Mouse (Mus musculus) olfactory bulb, adult 2 months (tissue): ENCODE measurements at regions not wholly inside any gene's neighbourhood (a gene's known extent, or its start where the extent isn't known, plus 50 kb on each side); places are given as distances from the start of the nearest gene placed in this dataset.

Experiments used
- CTCF ChIP-seq: fragments of 200-500 bp; IDR thresholded peaks from 2 replicates; pipeline ENCODE4 v1.5.1; 2012; ENCODE audit warnings: low read depth, mild to moderate bottlenecking, low read length, moderate library complexity; ENCODE audit not compliant: insufficient read depth
- POLR2A ChIP-seq: fragments of 200-500 bp; IDR thresholded peaks from 2 replicates; pipeline ENCODE4 v1.6.1; 2012; ENCODE audit warnings: mild to moderate bottlenecking, low read depth, low read length, moderate library complexity; ENCODE audit not compliant: insufficient read depth

DNA sequence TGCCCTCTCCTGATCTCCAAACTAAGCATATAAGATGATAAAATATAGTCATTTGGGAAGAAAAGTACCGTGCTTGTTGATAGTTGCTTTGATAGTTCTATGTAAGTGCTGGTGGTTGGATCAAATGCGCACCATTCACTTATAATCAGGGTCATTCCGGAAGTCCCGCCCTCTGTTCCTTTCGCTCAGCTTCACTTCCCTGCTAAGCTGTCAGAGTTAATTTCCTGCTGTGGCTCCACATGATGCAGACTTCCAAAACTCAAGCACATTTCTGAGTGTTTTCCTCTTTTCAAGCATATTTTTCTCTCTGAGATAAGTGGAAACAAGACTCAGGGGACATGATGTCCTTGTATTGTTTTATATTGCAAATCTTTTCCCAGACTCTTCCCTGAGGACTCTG is 86.4 kb downstream of the Avpr1a start:
- TF ChIP-seq CTCF (no peak), POLR2A (no peak)
